Mouse (Mus musculus): Measurements from ENCODE around the gene Il31. TPM values are rescaled to one million over a fixed set of nuclear protein-coding genes. Genes with fewer than 3 reads are reported as not detected.
"Not testable (repeated sequence)": the region's sequence is repeated elsewhere in the genome, so short reads cannot be mapped to it uniquely, and the experiment has no call there.

Gene Il31
- polyA plus RNA-seq, 1 experiment from 2014 or later: not detected

GRCm38 (mm10) chr5:123521621-123522020, 32.3 kb upstream of the Il31 start:
- no peak overlapping the region for H3K4me2 ChIP-seq (replicated peaks)
- WGBS: 100% methylated on average over 1 of the region's 1 CpGs
- H3K4me1 ChIP-seq (replicated peaks; ENCODE audit: control insufficient read depth, insufficient read depth, low read length): peaks cover 7% of the 10 kb centered on the region; the same call in 1 of the 2 replicates
- H3K27me3 ChIP-seq (ENCODE audit: control insufficient read depth, insufficient read depth, low read length): no peaks in the 10 kb centered on the region
- DNase-seq (ENCODE audit: low spot score) (no peak), ATAC-seq (ENCODE audit: low FRiP score) (no peak)
- H3K36me3 ChIP-seq (replicated peaks; ENCODE audit: control insufficient read depth, insufficient read depth): peaks cover 31% of the 10 kb centered on the region
- no peak overlapping the region for H3K27ac ChIP-seq
- H3K4me3 ChIP-seq (replicated peaks; ENCODE audit: low read length): no peak overlapping the region
- H3K9ac ChIP-seq: no peak overlapping the region
- H3K9me3 ChIP-seq (ENCODE audit: control insufficient read depth, low read length): no peaks in the 10 kb centered on the region

- DNase-seq (ENCODE audit: low spot score) (no peak), ATAC-seq (ENCODE audit: low FRiP score) (no peak)
- Histone ChIP-seq H3K4me2 (replicated peaks) (no peak overlapping the region), H3K9ac (no peak overlapping the region), H3K4me1 (replicated peaks; ENCODE audit: control insufficient read depth, insufficient read depth, low read length) (peaks cover 7% of the 10 kb centered on the region; the same call in 1 of the 2 replicates), H3K27ac (no peak overlapping the region), H3K4me3 (replicated peaks; ENCODE audit: low read length) (no peak overlapping the region), H3K36me3 (replicated peaks; ENCODE audit: control insufficient read depth, insufficient read depth) (peaks cover 40% of the 10 kb centered on the region), H3K9me3 (ENCODE audit: control insufficient read depth, low read length) (no peaks in the 10 kb centered on the region), H3K27me3 (ENCODE audit: control insufficient read depth, insufficient read depth, low read length) (no peaks in the 10 kb centered on the region)
- 91% methylated on average over 9 of the region's 9 CpGs for WGBS
Observed at GRCm38 (mm10) chr5:123520666-123521065, 31.4 kb upstream of the Il31 start.

- 94% methylated on average over 5 of the region's 5 CpGs for WGBS
- no peak overlapping the region for H3K4me3 ChIP-seq (replicated peaks; ENCODE audit: low read length)
- no peaks in the 10 kb centered on the region for H3K27me3 ChIP-seq (ENCODE audit: control insufficient read depth, insufficient read depth, low read length)
- no peak overlapping the region for H3K9ac ChIP-seq
- no peak for ATAC-seq (ENCODE audit: low FRiP score)
- no peaks in the 10 kb centered on the region for H3K9me3 ChIP-seq (ENCODE audit: control insufficient read depth, low read length)
- no peak overlapping the region for H3K27ac ChIP-seq
- H3K4me1 ChIP-seq (replicated peaks; ENCODE audit: control insufficient read depth, insufficient read depth, low read length): no peaks in the 10 kb centered on the region
- no peak overlapping the region for H3K4me2 ChIP-seq (replicated peaks)
- DNase-seq (ENCODE audit: low spot score): no peak
- H3K36me3 ChIP-seq (replicated peaks; ENCODE audit: control insufficient read depth, insufficient read depth): peaks cover 78% of the 10 kb centered on the region
Observed at GRCm38 (mm10) chr5:123514871-123515270, 25.6 kb upstream of the Il31 start.

DNA sequence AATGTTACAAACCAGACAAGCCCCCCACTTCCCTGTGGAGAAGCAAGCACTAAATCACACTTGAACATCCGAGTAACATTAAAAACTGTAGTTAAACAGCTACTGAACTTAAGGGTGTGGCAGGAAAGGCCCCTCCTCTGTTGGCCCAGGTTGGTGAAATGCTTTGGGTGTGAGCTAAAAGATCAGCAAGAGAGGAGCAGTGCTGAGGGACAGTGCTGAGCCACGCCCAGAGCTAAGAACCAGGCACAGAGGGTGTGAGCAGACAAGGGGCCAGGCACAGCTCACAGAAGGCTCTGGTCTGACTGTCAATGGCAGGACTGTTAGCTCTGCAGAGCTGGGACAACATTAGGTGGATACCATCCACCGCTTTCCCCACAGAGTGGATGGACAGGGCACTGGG, 22.8 kb upstream of the Il31 start:
- H3K36me3 ChIP-seq (replicated peaks; ENCODE audit: control insufficient read depth, insufficient read depth): peaks cover 52% of the 10 kb centered on the region

DNA sequence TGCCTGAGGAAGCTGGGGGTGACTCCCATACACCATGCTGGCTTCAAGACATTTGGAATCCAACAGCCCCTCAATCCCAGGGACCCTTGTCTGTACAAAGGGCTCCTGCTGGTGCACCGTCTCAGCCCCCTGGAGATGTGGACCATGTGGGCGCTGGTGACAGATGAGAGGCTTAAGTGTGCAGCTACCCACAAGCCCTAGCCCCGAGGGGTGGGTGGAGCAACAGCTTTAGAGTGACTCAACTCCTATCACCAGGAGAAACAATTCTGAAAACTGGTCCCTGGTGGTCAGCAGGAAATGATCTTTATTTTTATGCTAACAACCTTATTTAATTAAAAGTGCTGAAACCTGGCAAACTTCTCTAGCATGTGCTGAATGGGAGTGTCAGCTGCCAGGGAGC, 22.1 kb upstream of the Il31 start:
- H3K27ac ChIP-seq; H3K9ac ChIP-seq; DNase-seq (ENCODE audit: low spot score); H3K4me3 ChIP-seq (replicated peaks; ENCODE audit: low read length); ATAC-seq (ENCODE audit: low FRiP score); H3K9me3 ChIP-seq (ENCODE audit: control insufficient read depth, low read length); H3K27me3 ChIP-seq (ENCODE audit: control insufficient read depth, insufficient read depth, low read length); H3K4me2 ChIP-seq (replicated peaks): not testable (repeated sequence)
- H3K36me3 ChIP-seq (replicated peaks; ENCODE audit: control insufficient read depth, insufficient read depth): peaks cover 45% of the 10 kb centered on the region
- H3K4me1 ChIP-seq (replicated peaks; ENCODE audit: control insufficient read depth, insufficient read depth, low read length): peaks cover 16% of the 10 kb centered on the region
- 84% methylated on average over 3 of the region's 3 CpGs for WGBS

More for the DNA sequence above, 22.8 kb upstream of the Il31 start:
- H3K4me1 ChIP-seq (replicated peaks; ENCODE audit: control insufficient read depth, insufficient read depth, low read length): peaks cover 16% of the 10 kb centered on the region
- no peaks in the 10 kb centered on the region for H3K27me3 ChIP-seq (ENCODE audit: control insufficient read depth, insufficient read depth, low read length)
- no peak for ATAC-seq (ENCODE audit: low FRiP score)
- no peak overlapping the region for H3K4me2 ChIP-seq (replicated peaks)
- DNase-seq (ENCODE audit: low spot score): no peak
- H3K27ac ChIP-seq: no peak overlapping the region
- H3K9ac ChIP-seq: no peak overlapping the region
- H3K9me3 ChIP-seq (ENCODE audit: control insufficient read depth, low read length): no peaks in the 10 kb centered on the region
- 83% methylated on average over 3 of the region's 3 CpGs for WGBS
- no peak overlapping the region for H3K4me3 ChIP-seq (replicated peaks; ENCODE audit: low read length)

DNA sequence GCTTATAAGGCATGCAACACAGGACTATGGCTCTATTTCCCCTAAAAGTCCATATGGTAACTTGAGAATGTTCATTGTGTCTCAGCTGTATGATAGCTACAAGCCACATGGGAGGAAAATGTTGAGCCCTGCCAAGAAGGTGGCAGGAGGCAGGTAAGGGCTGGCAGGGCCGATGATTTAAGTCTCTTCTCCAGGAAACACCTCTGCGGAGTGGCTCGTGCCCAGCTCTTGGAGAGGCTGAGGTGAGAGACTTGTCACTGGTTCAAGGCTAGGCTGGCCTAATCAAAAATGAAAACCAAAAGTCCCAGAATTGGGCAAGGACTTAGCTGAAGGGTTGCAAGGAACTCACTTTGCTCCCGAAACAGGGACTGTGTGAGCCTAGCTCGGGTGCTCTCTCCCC, 20.9 kb upstream of the Il31 start, which contains the start of gene B3gnt4:
TSS of gene B3gnt4 (plus strand) at position 301 of the 400 bp plus-strand sequence.
- H3K9ac ChIP-seq: no peak within 1 kb of the TSS
- H3K4me2 ChIP-seq (replicated peaks): peak within 1 kb of the TSS; percentile 69
- ATAC-seq (ENCODE audit: low FRiP score) (no peak), DNase-seq (ENCODE audit: low spot score) (no peak)
- peaks cover 16% of the 10 kb centered on the region for H3K4me1 ChIP-seq (replicated peaks; ENCODE audit: control insufficient read depth, insufficient read depth, low read length)
- no peaks in the 10 kb centered on the region for H3K27me3 ChIP-seq (ENCODE audit: control insufficient read depth, insufficient read depth, low read length)
- 90% methylated on average over 5 of the region's 5 CpGs for WGBS
- H3K9me3 ChIP-seq (ENCODE audit: control insufficient read depth, low read length): no peaks in the 10 kb centered on the region
- no peak within 1 kb of the TSS for H3K4me3 ChIP-seq (replicated peaks; ENCODE audit: low read length)
- peaks cover 33% of the 10 kb centered on the region for H3K36me3 ChIP-seq (replicated peaks; ENCODE audit: control insufficient read depth, insufficient read depth)
- no peak within 1 kb of the TSS for H3K27ac ChIP-seq

GRCm38 (mm10) chr5:123508921-123509320, 19.6 kb upstream of the Il31 start:
- peaks cover 16% of the 10 kb centered on the region for H3K4me1 ChIP-seq (replicated peaks; ENCODE audit: control insufficient read depth, insufficient read depth, low read length)
- DNase-seq (ENCODE audit: low spot score): no peak
- H3K4me3 ChIP-seq (replicated peaks; ENCODE audit: low read length): peak overlapping the region; percentile 56
- peak overlapping the region; percentile 62 for H3K9ac ChIP-seq
- H3K27me3 ChIP-seq (ENCODE audit: control insufficient read depth, insufficient read depth, low read length): no peaks in the 10 kb centered on the region
- no peak overlapping the region for H3K27ac ChIP-seq
- H3K4me2 ChIP-seq (replicated peaks): peak overlapping the region; percentile 69
- ATAC-seq (ENCODE audit: low FRiP score): no peak; the same call in 1 of the 2 replicates
- no peaks in the 10 kb centered on the region for H3K9me3 ChIP-seq (ENCODE audit: control insufficient read depth, low read length)
- 9% methylated on average over 12 of the region's 12 CpGs for WGBS
- peaks cover 27% of the 10 kb centered on the region for H3K36me3 ChIP-seq (replicated peaks; ENCODE audit: control insufficient read depth, insufficient read depth)

DNA sequence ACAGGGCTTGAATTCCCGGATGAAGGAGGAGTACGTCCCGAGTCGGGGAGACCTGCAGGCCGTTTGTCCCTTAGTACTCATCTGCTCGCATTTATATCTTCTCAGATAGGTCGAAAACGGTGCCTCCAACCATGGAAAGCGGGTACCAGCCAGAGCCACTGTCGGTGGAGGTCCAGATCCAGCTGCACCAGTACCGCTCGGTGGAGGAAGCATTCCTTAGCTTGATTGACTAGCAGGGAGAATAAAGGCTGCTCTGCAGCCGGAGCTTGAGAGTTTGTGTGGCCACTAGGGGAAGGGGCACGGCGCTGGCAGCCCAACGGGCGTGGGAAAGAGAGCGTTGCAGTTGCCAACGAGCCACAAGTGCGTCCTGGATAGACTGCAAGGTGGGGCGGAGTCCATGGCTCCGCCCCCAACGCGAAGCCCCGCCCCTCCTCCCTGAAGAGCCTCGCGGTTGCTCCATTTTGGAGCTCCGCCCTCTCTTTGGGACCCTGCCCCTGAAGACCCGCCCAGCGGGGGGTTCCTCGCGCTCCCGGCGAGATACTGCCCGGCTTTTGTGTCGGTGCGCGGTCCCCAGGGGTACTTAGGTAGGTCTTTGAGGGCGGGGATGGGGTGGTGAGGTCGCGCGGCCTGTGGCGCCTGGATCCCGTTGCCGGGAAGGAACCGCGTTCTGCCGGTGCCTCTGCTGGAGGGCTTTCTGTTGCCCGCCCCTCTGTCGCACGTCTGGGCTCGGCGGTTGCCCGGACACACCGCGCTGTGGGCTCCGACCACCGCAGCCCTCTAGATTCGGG, 18.8 kb upstream of the Il31 start:
- peaks cover 22% of the 10 kb centered on the region for H3K36me3 ChIP-seq (replicated peaks; ENCODE audit: control insufficient read depth, insufficient read depth)

DNA sequence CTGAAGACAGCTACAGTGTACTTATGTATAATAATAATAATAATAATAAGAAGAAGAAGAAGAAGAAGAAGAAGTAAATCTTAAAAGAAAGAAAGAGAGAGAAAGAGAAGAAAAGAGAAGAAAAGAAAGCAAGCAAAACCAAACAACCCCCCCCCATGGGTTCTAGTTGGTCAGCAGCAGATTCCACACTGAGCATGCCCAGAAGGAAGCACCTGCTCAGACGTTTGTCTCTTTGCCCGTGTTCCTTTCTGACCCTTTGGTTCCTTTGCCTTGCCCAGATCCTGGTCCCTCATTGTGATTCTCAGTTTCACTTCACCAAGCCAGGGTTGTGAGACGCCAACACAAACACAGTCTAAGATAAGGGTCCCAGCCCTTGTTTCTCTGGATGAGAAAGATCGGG, 12.7 kb upstream of the Il31 start:
- 85% methylated on average over 4 of the region's 4 CpGs for WGBS
- no peak for ATAC-seq (ENCODE audit: low FRiP score)
- no peaks in the 10 kb centered on the region for H3K4me1 ChIP-seq (replicated peaks; ENCODE audit: control insufficient read depth, insufficient read depth, low read length)

More for the DNA sequence above, 18.8 kb upstream of the Il31 start:
- no peak overlapping the region; the same call in 1 of the 2 replicates for H3K27ac ChIP-seq
- H3K4me1 ChIP-seq (replicated peaks; ENCODE audit: control insufficient read depth, insufficient read depth, low read length): peaks cover 16% of the 10 kb centered on the region
- peak overlapping the region; percentile 69 for H3K4me2 ChIP-seq (replicated peaks)
- H3K9me3 ChIP-seq (ENCODE audit: control insufficient read depth, low read length): no peaks in the 10 kb centered on the region
- peak overlapping the region; percentile 56 for H3K4me3 ChIP-seq (replicated peaks; ENCODE audit: low read length)
- ATAC-seq (ENCODE audit: low FRiP score) (peak; percentile 87), DNase-seq (ENCODE audit: low spot score) (peak; percentile 88)
- no peaks in the 10 kb centered on the region for H3K27me3 ChIP-seq (ENCODE audit: control insufficient read depth, insufficient read depth, low read length)
- 1% methylated on average over 56 of the region's 59 CpGs for WGBS
- H3K9ac ChIP-seq: peak overlapping the region; percentile 62

More for the DNA sequence above, 12.7 kb upstream of the Il31 start:
- DNase-seq (ENCODE audit: low spot score): no peak
- H3K27ac ChIP-seq: no peak overlapping the region
- H3K4me2 ChIP-seq (replicated peaks): no peak overlapping the region
- H3K4me3 ChIP-seq (replicated peaks; ENCODE audit: low read length): no peak overlapping the region
- H3K27me3 ChIP-seq (ENCODE audit: control insufficient read depth, insufficient read depth, low read length): no peaks in the 10 kb centered on the region
- no peaks in the 10 kb centered on the region for H3K9me3 ChIP-seq (ENCODE audit: control insufficient read depth, low read length)
- no peak overlapping the region for H3K9ac ChIP-seq
- no peaks in the 10 kb centered on the region for H3K36me3 ChIP-seq (replicated peaks; ENCODE audit: control insufficient read depth, insufficient read depth)

All from hindbrain, embryonic 14.5 days (tissue).